Mouse (Mus musculus): Measurements from ENCODE around the gene Ech1. TPM values are rescaled to one million over a fixed set of nuclear protein-coding genes. Genes with fewer than 3 reads are reported as not detected.

The Ech1 gene
- total RNA-seq, 2 experiments from 2014 or later, result 327 to 392 TPM

DNA sequence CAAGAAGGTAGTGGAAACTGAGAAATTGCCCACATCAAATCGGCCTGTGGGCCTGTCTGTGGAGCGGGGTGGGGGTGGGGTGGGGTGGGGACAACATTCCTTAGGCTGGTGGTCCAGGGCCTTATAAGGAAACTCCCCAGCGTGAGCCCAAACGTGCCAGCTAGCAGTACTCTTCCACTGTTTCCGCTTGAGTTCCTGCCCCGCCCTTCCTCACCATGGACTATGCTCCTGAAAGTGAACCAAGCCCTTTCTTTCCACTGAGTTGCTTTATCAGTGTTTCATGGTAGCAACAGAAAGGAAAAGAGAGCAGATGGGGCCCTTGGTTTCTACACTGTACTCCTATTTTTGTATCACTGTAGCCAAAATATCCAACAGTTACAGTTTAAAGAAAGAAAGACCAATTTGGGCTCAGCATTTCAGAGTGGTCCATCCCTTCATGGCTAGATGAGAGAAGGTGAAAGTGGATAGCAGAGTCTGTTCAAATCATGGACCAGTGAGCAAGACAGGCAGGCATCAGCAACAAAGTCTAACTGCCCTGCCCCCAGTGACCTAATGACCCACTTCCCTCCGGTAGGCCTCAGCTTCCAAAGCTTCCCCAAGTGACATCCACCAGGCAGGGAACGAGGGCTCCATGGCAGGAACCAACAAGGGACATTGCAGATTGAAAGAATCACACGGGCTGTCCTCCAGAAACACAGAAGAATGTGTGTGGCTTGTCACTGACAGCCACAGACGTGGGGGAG lies 22.0 kb upstream of the Ech1 start:
- no peak for DNase-seq (ENCODE audit: low spot score in 2 of 2)

DNA sequence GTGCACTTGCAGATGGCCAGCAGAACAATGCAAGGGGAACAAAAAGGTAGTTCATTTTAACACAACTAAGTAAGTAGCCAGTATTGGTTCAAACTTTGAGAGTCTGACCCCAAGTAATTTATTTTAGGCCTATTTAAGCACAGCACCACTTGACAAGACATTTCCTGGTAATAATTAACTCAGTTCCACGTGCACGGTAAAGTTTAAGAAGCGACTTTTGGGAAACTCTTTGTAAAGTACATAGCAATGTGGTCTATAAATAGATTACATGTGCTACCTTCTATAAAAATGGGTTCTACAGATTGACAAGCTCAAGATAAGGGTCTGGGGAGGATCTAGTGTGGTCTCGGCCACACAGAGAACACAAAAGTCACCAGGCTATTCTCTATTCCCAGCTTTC lies 21.3 kb upstream of the Ech1 start:
- no peak for DNase-seq (ENCODE audit: low spot score in 2 of 2)

DNA sequence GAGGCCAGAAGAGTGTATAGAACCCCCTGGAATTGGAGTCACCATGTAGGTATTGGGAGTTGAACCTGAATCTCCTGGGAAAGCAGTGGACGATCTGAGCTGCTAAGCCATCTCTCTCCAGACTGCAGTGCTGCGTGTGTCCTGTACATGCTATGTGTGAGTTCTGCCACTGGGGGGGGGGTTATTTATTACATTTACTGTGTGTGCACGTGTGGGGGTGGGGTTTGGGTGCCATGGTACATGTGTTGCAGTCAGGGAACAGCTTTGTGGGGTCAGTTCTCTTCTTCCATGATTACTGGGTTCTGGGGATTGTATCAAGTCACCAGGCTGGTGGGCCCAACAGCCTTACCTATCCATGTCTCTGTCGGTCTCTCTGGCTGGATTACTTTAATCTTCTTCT lies 18.1 kb upstream of the Ech1 start:
- no peak for DNase-seq (ENCODE audit: low spot score in 2 of 2)

DNA sequence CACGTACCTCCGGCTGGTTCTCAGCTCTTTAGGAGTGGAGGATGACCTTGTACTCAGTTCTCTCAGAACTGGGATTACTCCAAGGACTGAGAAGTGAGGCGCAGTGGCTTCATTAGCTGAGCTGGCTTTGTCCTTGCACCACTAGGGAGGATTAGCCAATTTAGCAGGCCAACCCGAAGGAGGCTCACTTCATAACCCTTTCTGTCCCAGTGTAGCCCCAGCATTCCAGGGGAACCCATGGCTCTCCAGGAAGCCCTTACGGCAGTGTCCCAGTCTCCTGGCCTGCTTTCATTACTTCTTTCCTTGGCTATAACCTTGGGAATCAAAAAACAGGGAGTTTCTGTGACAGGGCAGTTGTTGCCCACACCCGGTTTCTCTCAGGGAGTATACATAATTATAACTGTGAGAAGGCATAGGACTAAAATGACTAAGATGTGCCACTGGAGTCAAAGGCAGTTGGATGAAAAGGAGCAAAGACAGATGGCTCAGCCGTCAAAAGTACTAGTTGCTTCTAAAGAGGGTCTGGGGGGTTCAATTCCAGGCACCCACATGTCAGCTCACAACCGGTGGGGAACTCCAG lies 17.3 kb upstream of the Ech1 start:
- DNase-seq (ENCODE audit: low spot score in 2 of 2), result no peak

DNA sequence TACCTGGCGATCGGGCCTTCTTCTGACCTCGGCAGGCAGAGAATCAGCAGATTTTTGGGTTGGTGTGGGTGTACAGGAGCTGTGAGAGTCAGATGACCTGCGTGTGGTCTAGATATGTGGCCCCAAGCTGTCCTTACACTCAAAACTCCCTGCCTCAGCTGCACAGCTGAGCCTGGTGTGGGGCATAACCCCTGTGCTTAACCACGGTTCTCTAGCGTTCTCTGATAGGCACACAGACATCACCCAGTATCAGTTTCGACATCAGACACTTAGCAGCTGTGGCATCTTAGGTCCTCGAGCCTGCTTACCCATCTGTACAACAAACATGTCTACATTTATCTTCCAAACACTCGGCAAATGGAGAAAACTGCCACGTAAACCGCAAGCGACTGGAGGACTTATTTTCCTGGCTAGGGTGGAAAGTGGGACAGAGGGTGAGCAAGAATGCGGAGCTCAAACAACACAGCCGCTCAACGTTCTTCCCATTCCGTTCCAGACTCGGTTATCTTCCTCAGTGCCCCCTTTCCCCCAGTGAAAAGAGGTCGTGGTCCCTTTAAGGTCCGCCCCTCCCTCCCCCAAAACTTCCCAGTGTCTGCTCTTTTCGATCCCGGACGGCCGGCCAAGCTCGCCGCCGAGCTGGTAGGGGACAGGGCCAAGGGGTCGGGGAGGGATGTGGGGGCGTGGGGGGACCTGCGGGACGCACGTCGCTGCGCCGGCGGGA lies 16.6 kb upstream of the Ech1 start, which contains the start of gene Hnrnpl:
TSS of gene Hnrnpl (plus strand) at position 321 of the 721 bp plus-strand sequence.
- DNase-seq (ENCODE audit: low spot score in 2 of 2), result no peak

DNA sequence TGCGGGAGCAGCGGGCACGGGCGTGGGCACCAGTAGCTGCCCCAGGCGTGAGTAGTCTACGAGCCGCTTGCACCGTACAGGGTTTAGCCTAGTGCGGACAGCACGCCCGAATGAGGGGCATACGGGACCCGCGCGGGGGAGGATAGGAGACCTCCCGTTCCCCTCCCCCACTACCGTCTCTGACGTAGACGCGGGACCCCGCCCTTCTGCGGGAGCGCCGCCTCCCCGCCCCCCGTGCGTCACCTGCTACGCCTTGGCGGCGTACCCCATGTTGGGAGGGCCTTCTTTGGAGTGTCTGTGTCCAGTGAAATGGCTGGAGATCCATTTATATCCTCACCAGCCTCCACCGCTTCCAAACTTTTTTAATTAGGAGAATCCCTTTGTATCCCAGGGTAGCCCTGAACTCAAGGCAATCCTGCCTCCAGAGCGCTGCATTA lies 16.0 kb upstream of the Ech1 start:
- peak; percentile 91 for DNase-seq (ENCODE audit: low spot score in 2 of 2)

DNA sequence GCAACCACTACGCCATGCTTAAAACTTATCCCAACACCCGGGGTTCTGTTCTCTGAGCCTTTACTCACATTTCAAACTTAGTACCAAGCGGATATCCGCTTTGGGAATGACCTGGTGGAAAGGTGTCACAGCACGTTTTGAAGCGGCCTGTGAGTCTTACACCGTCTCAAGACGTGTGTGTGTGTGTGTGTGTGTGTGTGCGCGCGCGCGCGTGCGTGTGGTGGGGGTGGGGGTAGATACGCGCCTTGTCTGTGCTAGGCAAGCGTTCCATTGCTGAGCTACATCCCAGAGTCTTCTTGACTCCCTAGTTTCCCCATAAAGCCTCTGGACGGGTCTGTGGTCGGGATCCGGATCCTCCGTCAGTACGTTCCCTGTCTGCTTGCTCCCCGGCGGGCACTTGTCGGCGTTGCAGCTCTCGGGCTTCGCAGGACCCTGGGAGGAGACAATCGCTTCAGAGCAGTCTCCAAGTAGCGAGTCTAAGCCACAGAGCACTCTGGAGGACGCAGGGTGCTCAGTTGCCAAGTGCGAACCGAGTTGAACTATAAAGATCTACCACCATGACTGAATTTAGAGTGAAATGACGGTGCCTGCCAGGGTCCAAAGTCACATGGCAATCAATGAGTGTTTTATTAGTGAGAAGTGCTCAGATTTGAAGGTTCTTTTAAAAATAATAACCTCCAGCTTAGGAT lies 15.5 kb upstream of the Ech1 start:
- peak in 1 of 2 experiments; percentile 39 for DNase-seq (ENCODE audit: low spot score in 2 of 2)

DNA sequence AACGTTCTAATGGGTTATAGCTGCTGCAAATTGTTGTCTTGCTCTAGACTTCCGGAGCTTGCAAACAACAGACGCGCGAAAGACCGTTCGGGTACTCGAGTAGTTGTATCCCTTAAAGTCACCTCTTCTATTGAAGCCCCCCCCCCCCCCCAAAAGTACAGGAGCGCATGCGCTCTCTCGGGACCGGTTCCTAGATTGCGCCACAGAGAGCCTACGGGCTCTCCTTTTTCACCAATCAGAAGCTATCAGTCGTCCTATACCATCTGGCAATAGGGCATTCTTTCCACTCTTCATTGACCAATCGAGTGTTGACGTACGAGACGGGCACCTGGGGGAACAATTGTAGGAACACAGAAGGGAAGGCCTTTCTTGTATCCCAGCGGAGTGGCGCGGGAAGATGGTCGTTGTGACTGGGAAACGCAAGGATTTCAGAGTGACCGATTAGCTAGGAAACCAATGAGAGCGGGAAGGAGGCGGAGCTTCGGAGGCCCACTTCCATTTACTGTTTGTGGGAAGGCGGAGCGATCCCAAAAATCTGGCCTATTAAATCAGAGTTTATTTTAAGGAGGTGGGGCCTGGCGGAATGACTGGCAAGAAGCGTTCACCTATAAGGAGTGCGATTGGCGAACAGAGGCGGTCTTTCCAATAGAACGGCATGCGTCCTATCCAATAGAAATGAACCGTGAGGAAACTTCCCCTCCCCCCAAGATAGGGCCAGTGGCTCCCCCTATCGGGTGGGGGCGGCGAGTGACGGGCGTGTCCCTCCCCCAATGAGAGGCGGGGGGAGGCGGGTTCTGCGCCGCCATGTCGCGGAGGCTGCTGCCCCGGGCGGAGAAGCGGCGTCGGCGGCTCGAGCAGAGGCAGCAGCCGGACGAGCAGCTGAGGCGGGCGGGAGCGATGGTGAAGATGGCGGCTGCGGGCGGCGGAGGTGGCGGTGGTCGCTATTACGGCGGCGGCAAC lies 14.6 kb upstream of the Ech1 start:
- peak; percentile 98 to 99 for DNase-seq (ENCODE audit: low spot score in 2 of 2)

DNA sequence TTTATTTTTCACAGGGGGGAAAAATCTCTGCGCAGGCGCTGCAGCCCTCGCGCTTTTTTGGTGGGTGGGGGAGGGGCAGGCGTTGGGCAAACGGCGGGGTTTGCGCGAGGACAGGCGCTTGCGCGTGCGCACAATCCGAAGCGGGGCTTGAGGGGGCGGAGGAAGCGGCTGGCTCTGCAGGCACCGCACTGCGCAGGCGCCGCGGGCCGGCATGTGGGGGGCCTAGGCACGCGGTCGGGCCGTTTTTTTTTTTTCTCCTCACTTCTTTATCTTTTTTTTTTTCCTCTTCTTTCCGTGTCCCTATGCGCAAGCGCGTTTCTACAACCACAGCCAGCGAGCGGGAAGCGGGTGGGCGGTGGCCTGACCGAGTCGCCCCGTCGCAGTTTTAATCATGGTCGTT lies 13.8 kb upstream of the Ech1 start:
- DNase-seq (ENCODE audit: low spot score in 2 of 2), result peak; percentile 87 to 92

DNA sequence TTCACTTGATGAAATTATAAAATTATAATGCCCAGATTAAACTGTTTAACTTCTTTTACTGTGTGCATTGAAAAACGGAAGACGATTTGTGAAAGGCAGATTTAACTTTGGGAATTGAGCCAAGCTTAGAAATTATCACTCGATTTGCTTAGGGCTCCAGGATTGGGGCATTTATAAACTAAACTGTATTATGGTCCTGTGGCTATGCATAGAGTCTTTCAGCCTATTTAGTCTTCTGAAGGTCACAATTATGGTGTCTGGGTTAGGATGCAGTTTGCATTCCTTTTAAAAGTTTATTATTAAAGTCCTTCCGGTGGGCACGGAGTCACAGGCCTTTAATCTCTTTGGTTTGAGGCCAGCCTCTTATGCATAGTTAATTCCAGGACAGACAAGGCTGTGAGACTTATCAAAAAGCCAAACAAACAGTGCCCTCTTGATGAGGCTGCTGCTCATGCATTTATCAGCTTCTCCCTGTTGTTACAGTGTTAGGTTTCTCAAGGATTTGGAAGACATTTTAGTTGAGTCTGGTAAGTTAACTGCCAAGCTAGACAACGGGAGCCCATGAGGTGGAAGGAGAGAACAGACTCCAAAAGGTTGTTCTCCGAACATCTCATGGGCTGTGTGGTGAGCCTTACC lies 13.3 kb upstream of the Ech1 start:
- no peak for DNase-seq (ENCODE audit: low spot score in 2 of 2)

DNA sequence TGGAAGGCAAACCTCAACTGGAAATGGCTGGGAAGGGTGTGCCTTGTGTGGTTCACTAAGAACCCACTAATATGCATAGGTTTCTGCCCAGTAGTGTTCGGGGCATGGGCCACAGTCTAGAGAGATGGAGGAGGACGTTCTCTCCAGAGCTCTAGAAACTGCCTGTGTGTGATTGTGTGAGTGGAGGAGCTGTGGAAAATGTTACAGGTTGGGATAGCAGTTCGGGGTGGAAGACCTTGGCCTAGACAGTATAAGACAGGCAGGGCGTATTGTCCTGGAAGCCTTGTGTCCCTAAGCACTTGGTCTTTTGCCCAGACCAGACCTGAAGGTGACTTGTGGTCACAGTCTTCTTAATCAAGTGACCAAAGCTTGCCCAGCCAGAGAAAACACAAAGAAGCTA lies 12.6 kb upstream of the Ech1 start:
- DNase-seq (ENCODE audit: low spot score in 2 of 2), result no peak

DNA sequence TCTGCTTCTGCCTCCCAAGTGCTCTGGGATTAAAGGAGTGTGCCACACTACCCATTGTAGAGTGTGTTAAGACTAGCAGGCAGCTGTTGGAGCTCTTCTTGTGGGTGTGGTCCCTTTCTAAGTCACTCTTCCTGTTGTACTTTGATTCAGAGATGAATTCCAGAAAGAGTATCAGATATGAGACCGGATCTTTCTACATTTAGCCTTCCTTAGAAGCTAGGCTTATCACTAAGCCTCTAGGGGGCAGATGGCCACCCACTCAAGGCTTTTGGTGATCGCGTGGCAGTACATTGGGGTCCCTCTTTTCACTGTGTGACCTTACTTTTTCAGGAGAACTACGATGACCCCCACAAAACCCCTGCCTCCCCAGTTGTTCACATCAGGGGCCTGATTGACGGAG lies 12.1 kb upstream of the Ech1 start:
- no peak for DNase-seq (ENCODE audit: low spot score in 2 of 2)

DNA sequence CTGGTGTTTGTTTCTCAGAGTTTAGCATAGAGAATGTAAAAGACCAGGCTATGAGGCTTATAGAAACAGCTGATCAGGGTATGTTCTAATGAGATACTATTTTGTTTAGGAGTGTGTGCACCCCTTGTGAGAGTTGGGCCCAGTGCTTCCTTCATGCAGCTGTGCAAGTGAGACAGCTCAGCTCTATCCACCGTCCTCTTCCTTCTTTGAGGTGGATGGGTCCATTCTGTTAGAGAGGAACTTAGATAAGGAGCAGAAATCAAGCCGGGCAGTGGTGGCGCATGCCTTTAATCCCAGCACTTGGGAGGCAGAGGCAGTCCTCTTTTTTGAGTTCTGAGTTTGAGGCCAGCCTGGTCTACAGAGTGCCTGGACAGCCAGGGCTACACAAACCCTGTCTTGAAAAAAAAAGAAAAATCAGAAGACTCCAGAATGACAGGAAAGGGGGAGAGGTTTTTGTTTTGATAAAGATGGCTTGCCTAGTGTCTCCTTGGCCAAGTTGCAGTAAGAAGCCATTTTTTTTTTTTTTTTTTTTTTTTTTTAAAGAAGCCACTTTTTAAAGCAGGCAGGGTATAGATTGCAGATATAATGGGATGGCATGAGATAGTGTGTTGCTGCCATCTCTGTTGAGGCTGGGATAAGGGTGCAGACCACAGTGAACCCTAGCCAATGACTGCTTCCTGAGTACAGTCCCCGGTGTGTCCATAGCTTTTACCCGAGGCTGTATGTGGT lies 10.5 kb upstream of the Ech1 start:
- DNase-seq (ENCODE audit: low spot score in 2 of 2), result no peak

DNA sequence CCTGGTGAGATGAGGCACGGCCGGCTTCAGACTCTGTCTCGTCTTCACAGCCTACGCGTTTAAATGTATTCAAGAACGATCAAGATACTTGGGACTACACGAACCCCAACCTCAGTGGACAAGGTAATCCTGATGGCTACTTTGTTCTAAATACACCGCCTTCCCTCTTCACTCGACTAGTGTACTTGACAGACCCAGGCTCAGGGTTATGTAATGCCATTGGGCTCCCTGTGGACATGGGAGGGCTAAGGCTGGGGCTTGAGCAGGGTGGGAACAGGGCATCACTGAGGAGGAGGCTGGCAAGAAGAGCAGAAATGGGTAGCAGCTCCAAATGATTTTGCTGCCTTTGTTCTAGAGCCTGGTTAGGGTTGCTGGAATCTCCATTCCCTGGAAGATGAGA lies 9.8 kb upstream of the Ech1 start:
- no peak for DNase-seq (ENCODE audit: low spot score in 2 of 2)

DNA sequence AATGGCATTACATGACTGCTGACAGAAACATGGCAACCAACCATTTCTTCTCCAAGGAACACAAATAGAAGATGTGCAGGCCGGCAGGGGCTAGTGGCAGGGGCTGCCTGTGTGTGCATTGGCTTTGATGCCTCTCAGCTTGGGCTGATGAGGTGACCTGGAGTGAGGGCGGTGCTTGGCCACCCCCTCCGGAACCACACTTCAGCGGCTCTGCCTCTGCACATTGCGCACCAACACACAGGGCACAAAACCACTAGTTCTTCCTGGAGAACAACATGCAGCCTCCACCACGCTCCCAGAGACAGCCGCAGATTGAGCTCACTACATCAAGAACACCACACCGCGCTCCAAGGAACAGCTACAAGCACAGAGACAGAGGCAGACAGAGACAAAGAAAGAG lies 8.8 kb upstream of the Ech1 start:
- no peak for DNase-seq (ENCODE audit: low spot score in 2 of 2)

DNA sequence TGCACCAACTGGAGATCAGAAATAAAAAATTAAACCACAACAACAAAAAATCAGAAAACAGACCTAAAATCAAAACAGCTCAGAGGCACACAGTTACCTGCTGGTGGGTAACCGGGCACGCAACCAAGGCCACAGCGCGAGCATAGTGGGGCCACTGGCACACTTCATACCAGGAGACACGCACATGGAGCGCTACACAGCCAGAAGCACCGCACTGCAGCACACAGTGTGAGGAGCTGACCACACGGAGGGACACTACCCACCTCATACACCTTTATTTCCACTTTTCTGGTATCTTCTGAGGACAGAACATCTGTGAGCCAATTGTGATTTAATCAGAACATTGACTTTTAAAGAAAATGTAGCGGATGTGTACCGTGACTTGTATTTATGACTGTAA lies 8.1 kb upstream of the Ech1 start:
- no peak for DNase-seq (ENCODE audit: low spot score in 2 of 2)

DNA sequence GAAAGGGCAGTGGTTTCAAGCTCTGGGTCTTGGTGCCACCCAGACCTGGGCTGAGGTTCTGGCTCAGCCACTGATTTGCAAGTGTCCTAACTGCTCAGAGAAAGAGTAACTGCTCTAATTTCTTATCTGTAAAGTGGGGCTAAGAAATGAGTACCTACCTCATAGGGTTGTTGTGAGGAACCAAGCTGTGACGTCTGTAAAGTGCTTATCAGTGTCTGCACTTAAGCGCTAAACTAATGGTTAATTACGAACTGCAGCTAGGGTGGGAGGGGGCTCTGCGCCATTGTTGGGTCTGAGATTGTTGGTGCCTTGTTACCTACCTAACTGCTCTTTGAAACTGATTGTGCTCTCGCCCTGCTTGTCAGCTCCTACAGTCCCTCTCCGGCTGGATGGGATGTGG lies 7.5 kb upstream of the Ech1 start:
- DNase-seq (ENCODE audit: low spot score in 2 of 2), result no peak

DNA sequence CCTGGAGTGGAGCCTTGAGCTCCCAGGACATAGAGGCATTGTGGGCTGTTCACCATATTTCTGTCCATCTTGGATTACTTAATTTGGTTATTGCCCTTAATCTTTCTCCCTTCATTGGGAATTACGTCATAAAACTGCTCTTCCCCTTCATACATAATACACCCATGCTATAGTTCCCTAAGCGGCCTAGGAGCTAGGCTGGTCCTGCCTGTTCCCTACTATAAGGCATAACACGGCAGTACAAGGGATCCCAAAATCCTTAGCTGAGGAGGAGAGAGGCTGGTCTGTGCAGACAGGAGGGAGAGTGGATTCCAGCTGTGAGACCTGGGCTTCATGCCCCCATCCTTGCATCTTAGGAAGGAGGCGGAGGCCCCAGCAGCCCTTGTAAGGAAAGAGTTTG lies 7.1 kb upstream of the Ech1 start:
- DNase-seq (ENCODE audit: low spot score in 2 of 2), result no peak

DNA sequence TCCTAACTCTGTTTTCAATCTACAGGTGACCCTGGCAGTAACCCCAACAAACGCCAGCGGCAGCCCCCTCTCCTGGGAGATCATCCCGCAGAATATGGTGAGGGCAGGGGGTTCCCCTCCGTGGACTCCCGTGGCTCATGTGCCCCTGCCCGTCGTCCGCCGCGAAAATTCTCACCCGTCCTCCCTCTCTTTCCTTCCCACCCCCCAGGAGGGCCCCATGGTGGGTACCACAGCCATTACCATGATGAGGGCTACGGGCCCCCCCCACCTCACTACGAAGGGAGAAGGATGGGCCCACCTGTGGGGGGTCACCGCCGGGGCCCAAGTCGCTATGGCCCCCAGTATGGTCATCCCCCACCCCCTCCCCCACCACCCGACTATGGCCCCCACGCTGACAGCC lies 6.6 kb upstream of the Ech1 start:
- no peak for DNase-seq (ENCODE audit: low spot score in 2 of 2)
